Mouse (Mus musculus) neural tube, embryonic 13.5 days (tissue): ENCODE results near the gene Ypel2. TPM values are rescaled to one million over a fixed set of nuclear protein-coding genes. Genes with fewer than 3 reads are reported as not detected.
A peak's percentile ranks its signal among the peaks of the same experiment; 100 is the strongest.

Experiments used
- ATAC-seq: fragments of 200-750 bp; cut with Nextera tagmentation; 2 replicates; pipeline ENCODE4 v1.8.0; 2017; ENCODE audit warnings: low read depth, mild to moderate bottlenecking, moderate TSS enrichment, moderate library complexity
- H3K27ac ChIP-seq: fragments of 300-500 bp; sonication (generic); replicated peaks from 2 replicates; pipeline ENCODE4 v1.5.1; 2015; ENCODE audit warnings: moderate library complexity, mild to moderate bottlenecking, inconsistent platforms
- H3K27me3 ChIP-seq: fragments of 300-500 bp; sonication (generic); 2 replicates; pipeline ENCODE4 v1.6.1; 2015; ENCODE audit warnings: mild to moderate bottlenecking, inconsistent platforms
- H3K36me3 ChIP-seq: fragments of 300-500 bp; sonication (generic); 2 replicates; pipeline ENCODE4 v1.6.1; 2015; ENCODE audit warnings: mild to moderate bottlenecking, inconsistent platforms
- H3K4me1 ChIP-seq: fragments of 300-500 bp; sonication (generic); replicated peaks from 2 replicates; pipeline ENCODE4 v1.6.1; 2015; ENCODE audit warnings: inconsistent platforms
- H3K4me2 ChIP-seq: fragments of 300-500 bp; sonication (generic); 2 replicates; pipeline ENCODE4 v1.6.1; 2015; ENCODE audit warnings: inconsistent platforms, mild to moderate bottlenecking, moderate library complexity
- H3K4me3 ChIP-seq: fragments of 300-500 bp; sonication (generic); 2 replicates; pipeline ENCODE4 v1.5.1; 2015; ENCODE audit warnings: mild to moderate bottlenecking, inconsistent platforms
- H3K9ac ChIP-seq: fragments of 300-500 bp; sonication (generic); 2 replicates; pipeline ENCODE4 v1.6.1; 2015; ENCODE audit warnings: moderate library complexity, mild to moderate bottlenecking, inconsistent platforms
- H3K9me3 ChIP-seq: fragments of 300-500 bp; sonication (generic); 2 replicates; pipeline ENCODE4 v1.6.1; 2016; ENCODE audit warnings: inconsistent platforms
- WGBS: fragments of 180-500 bp; shearing (Covaris S2); methylation state at CpG from one replicate; pipeline ENCODE4 v1.1.7; 2015; 5-methylcytosine and 5-hydroxymethylcytosine counted together
- polyA plus RNA-seq: library from polyadenylated mRNA; unstranded; fragments of >200 nt; fragmentation: Nextera tagmentation; extraction: Ambion mirVana; gene quantifications from 2 replicates; pipeline ENCODE4 v1.2.1, GENCODE M21; 2015

The Ypel2 gene
- polyA plus RNA-seq, 1 experiment from 2014 or later = 4.6 TPM

- WGBS = 79% methylated on average over 4 of the region's 4 CpGs
- Histone ChIP-seq H3K36me3 (no peaks in the 10 kb centered on the region), H3K27ac (no peak overlapping the region), H3K27me3 (no peaks in the 10 kb centered on the region), H3K9ac (no peak overlapping the region), H3K4me3 (no peak overlapping the region), H3K4me1 (no peaks in the 10 kb centered on the region), H3K9me3 (no peaks in the 10 kb centered on the region), H3K4me2 (no peak overlapping the region)
- no peak for ATAC-seq
These were observed 24.6 kb upstream of the Ypel2 start for GRCm38 (mm10) chr11:87018081-87018480.

DNA sequence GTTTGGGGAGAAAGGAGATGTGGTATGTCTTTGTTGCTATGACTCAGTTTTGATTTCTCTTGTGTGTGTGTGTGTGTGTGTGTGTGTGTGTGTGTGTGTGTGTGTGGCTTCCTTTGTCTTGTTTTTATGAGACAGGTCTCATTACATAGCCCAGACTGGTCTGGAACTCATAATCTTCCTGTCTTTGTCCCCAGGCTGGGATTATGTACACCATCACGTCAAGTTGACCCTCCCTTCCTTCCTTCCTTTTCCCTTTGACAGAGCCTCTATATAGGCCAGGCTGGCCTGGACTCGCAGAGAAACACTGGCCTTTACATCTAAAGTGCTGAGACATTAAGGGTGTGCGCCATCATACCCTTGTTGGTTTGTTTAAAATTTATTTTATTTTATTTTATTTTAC is 22.2 kb upstream of the Ypel2 start:
- H3K4me2 ChIP-seq = no peak overlapping the region
- H3K27me3 ChIP-seq = no peaks in the 10 kb centered on the region
- no peak overlapping the region for H3K27ac ChIP-seq
- 75% methylated on average over 3 of the region's 3 CpGs for WGBS
- no peaks in the 10 kb centered on the region for H3K36me3 ChIP-seq
- H3K9me3 ChIP-seq = no peaks in the 10 kb centered on the region
- no peaks in the 10 kb centered on the region for H3K4me1 ChIP-seq
- ATAC-seq = no peak
- H3K4me3 ChIP-seq = no peak overlapping the region
- no peak overlapping the region for H3K9ac ChIP-seq

DNA sequence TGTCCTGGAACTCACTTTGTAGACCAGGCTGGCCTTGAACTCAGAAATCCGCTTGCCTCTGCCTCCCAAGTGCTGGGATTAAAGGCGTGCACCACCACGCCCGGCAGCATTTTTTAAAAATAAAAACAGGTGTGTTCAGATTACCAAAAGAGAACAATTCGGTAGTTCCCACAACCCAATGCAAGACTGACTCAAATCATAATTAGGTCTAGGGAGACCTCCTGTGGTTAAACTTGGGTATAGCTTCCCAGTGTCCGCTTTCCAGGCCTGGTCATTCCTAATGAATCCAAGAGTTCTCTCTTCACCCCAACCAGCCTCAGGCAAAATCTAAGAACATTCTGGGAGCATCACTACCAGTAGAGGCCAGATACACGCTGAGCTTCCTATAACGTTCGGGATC is 17.0 kb upstream of the Ypel2 start:
- Histone ChIP-seq H3K9ac (no peak overlapping the region), H3K4me3 (no peak overlapping the region), H3K27ac (no peak overlapping the region), H3K4me1 (peaks cover 9% of the 10 kb centered on the region; the same call in 1 of the 2 replicates), H3K36me3 (no peaks in the 10 kb centered on the region), H3K9me3 (no peaks in the 10 kb centered on the region), H3K4me2 (no peak overlapping the region), H3K27me3 (no peaks in the 10 kb centered on the region)
- no peak; the same call in 1 of the 2 replicates for ATAC-seq
- 25% methylated on average over 9 of the region's 9 CpGs for WGBS

- 16% methylated on average over 8 of the region's 8 CpGs for WGBS
- H3K36me3 ChIP-seq = no peaks in the 10 kb centered on the region
- H3K9me3 ChIP-seq = no peaks in the 10 kb centered on the region
- peaks cover 9% of the 10 kb centered on the region; the same call in 1 of the 2 replicates for H3K4me1 ChIP-seq
- no peaks in the 10 kb centered on the region for H3K27me3 ChIP-seq
- H3K27ac ChIP-seq = 0 out of 2 replicates have a peak overlapping the region, but pooled peaks have one; percentile 18
- no peak overlapping the region for H3K4me2 ChIP-seq
- ATAC-seq = no peak
- H3K4me3 ChIP-seq = no peak overlapping the region
- H3K9ac ChIP-seq = no peak overlapping the region
These were observed 13.9 kb upstream of the Ypel2 start for GRCm38 (mm10) chr11:87007371-87007770.

- H3K4me3 ChIP-seq = no peak overlapping the region
- no peaks in the 10 kb centered on the region for H3K36me3 ChIP-seq
- WGBS = 61% methylated on average over 12 of the region's 12 CpGs
- H3K4me1 ChIP-seq = peaks cover 9% of the 10 kb centered on the region; the same call in 1 of the 2 replicates
- ATAC-seq = no peak
- no peaks in the 10 kb centered on the region for H3K27me3 ChIP-seq
- H3K27ac ChIP-seq = no peak overlapping the region
- no peaks in the 10 kb centered on the region for H3K9me3 ChIP-seq
- no peak overlapping the region for H3K4me2 ChIP-seq
- H3K9ac ChIP-seq = no peak overlapping the region
These were observed 11.7 kb upstream of the Ypel2 start for GRCm38 (mm10) chr11:87004960-87005755.

DNA sequence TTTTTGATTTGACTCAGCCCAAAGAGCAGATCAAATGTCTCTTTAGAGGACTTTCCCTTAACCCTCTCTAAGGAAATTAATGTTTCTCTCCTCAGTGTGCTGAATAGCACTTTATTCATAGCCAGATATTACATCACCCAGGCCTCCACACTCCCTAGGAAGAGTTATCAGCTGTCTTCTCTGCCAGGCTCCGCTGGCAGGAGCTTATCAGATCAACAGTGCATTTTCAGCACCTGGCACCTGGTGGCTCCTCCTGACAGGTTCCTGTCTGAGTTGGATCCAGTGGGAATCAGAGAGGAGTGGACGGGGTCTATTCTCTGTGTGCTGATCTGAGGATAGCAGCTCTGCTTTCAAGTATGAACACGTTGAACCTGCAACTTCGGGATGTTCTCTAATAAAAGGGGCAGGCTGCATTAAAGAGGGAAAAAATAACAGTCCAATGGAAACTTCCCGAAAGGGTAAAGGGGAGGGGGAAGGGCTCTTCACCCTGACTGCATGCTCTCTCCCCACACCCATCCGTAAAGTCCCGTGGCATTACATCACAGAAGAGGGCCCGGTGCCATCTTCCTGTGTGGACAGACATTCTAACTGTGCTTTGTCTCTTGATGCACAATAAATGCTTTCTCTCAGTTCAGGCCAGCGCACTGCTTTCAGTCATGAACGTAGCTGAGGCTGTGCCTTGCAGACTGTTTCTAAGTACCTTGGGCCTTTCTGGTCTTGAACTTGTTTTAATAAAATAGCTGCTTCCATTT is 8.7 kb upstream of the Ypel2 start:
- Histone ChIP-seq H3K4me1 (peaks cover 4% of the 10 kb centered on the region; the same call in 1 of the 2 replicates), H3K27ac (no peak overlapping the region), H3K36me3 (no peaks in the 10 kb centered on the region), H3K4me3 (no peak overlapping the region), H3K4me2 (no peak overlapping the region), H3K27me3 (no peaks in the 10 kb centered on the region), H3K9me3 (no peaks in the 10 kb centered on the region), H3K9ac (no peak overlapping the region)
- WGBS = 77% methylated on average over 10 of the region's 10 CpGs
- ATAC-seq = no peak

DNA sequence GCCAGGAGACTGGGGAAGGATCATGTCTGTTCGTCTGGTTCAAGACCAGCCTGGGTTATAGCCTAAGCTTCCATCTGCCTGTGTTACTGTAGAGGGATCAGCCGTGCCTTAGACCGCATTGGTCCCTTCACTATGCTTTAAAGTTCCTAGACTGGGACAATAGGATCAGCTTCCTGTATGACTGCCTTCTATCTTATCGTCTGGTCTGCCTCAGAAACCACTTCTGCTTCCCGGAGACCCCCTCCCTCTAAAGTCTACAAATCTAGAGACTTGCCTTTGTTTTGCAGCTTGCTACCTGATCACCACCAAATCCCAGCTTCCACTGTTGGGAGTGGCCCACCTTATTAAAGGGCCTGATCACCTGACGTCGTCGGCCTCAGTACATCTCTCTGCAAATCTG is 7.7 kb upstream of the Ypel2 start:
- Histone ChIP-seq H3K36me3 (no peaks in the 10 kb centered on the region), H3K27ac (no peak overlapping the region), H3K4me2 (no peak overlapping the region), H3K27me3 (no peaks in the 10 kb centered on the region), H3K9me3 (no peaks in the 10 kb centered on the region), H3K9ac (no peak overlapping the region), H3K4me3 (no peak overlapping the region), H3K4me1 (no peaks in the 10 kb centered on the region)
- no peak for ATAC-seq
- 85% methylated on average over 8 of the region's 8 CpGs for WGBS

DNA sequence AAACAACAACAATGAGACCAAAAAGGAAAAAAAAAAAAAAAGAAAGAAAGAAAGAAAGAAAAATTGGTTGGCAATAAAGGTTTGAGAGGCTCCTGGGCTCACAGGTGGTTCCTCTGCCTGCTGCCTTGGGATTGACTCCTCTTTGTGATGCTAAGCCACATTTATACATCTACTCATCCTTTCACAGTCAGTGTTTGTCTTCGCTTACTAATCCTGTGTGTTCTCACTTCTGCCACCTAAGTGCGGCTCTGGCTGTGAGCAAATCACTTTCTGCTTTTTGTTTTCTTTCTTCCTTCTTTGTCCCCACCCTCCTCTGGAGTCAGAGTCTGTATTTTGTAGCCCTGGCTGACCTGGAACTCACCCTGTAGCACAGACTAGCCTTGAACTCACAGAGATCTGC is 2.8 kb upstream of the Ypel2 start:
- no peak for ATAC-seq
- WGBS = 44% methylated on average over 2 of the region's 2 CpGs
- peaks cover 27% of the 10 kb centered on the region for H3K4me1 ChIP-seq

DNA sequence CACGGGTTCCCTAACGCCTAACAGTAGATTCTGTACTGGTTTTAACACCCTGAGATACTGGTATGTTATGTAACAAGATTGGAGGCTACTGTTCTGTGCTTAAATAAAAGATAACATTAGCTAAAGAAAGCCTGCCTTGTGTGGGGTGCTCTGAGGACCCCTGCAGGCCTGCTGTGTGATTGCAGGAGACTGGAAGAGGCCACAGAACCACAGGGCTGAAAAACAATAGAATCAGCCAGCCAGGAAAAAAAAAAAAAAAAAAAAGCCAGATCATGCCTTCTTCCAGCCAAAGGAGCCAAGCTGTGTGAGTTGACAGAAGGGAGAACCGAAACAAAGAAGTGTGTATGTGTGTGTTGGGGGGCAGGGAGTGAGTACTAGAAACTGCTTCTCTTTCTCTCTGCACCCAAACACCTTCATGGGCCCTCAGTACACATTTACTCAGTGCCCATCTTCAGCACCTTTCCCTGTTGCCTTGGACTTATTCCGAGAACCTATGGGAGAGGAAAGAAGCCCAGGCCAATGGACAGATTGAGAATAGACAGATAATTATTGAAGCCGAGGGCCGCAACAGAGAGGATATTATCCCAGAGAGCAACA is 2.2 kb upstream of the Ypel2 start:
- Histone ChIP-seq H3K4me2 (no peak overlapping the region), H3K9me3 (no peaks in the 10 kb centered on the region), H3K4me3 (no peak overlapping the region), H3K9ac (no peak overlapping the region), H3K27ac (peak overlapping the region; percentile 54), H3K27me3 (no peaks in the 10 kb centered on the region), H3K36me3 (no peaks in the 10 kb centered on the region), H3K4me1 (peaks cover 31% of the 10 kb centered on the region)
- whole genome bisulfite sequencing = 37% methylated on average over 6 of the region's 6 CpGs
- ATAC-seq = no peak

More for the DNA sequence above, 2.8 kb upstream of the Ypel2 start:
- H3K27me3 ChIP-seq = no peaks in the 10 kb centered on the region
- no peaks in the 10 kb centered on the region for H3K36me3 ChIP-seq
- H3K4me2 ChIP-seq = no peak overlapping the region
- no peak overlapping the region for H3K4me3 ChIP-seq
- no peaks in the 10 kb centered on the region for H3K9me3 ChIP-seq
- H3K9ac ChIP-seq = no peak overlapping the region
- H3K27ac ChIP-seq = no peak overlapping the region; the same call in 1 of the 2 replicates

- Histone ChIP-seq H3K4me1 (peaks cover 38% of the 10 kb centered on the region), H3K36me3 (no peaks in the 10 kb centered on the region), H3K27ac (no peak overlapping the region), H3K9ac (no peak overlapping the region), H3K27me3 (no peaks in the 10 kb centered on the region), H3K4me2 (no peak overlapping the region), H3K4me3 (no peak overlapping the region), H3K9me3 (no peaks in the 10 kb centered on the region)
- WGBS = 46% methylated on average over 10 of the region's 10 CpGs
- no peak for ATAC-seq
These were observed 1.5 kb upstream of the Ypel2 start for GRCm38 (mm10) chr11:86994791-86995624.

DNA sequence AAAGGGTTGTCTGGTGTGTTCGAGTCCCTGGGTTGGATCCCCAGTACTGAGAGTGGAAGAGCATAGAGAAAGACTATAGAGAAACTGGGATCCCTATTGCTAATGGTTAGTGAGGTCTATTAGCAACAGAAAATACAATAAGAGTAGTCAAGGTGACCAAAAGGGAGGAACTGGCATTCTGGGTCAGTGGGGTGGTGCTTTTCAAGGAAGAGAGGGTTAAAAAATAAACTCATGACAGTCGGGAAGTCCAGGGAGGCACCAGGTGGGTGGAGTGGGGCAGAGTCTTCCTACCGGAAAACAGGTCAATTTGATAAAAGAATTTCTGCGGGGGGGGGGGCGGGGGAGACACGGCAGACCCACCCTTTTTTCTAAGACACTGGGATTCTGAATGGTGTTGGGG is 823 bp upstream of the Ypel2 start:
- no peaks in the 10 kb centered on the region for H3K27me3 ChIP-seq
- H3K36me3 ChIP-seq = no peaks in the 10 kb centered on the region
- ATAC-seq = no peak
- peak overlapping the region; percentile 91 for H3K4me3 ChIP-seq
- 11% methylated on average over 6 of the region's 6 CpGs for WGBS
- peak overlapping the region; percentile 86 for H3K4me2 ChIP-seq
- 0 out of 2 replicates have a peak overlapping the region, but pooled peaks have one; percentile 94 for H3K27ac ChIP-seq
- no peaks in the 10 kb centered on the region for H3K9me3 ChIP-seq
- H3K9ac ChIP-seq = peak overlapping the region; percentile 62
- peaks cover 45% of the 10 kb centered on the region for H3K4me1 ChIP-seq
